Mouse (Mus musculus): Measurements from ENCODE around the gene Glcci1. TPM values are rescaled to one million over a fixed set of nuclear protein-coding genes. Genes with fewer than 3 reads are reported as not detected.

Gene Glcci1
- total and polyA plus RNA-seq, 3 experiments: 1.8 to 31.1 (median 7.9) TPM

DNA sequence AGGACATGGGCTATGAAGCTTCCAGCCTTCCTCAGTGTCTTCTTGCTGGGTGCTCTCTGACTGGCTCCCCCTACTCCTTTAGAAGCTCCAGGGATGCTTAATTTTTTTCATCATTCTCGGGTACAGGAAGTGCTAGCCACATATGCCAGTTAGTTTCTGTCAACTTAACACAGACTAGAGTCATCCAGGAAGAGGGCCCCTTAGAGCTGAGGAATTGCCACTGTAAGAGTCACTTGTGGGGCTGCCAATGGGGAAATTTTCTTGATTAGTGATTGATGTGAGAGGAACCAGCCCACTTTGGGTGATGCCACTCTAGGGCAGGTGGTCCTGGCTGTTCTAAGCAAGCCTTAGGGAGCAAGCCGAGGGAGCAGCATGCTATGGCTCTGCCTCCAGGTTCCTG, 130.1 kb downstream of the Glcci1 start:
- H3K27ac ChIP-seq (ENCODE audit: control insufficient read depth, low read depth, low read length): no peak overlapping the region
- no peaks in the 10 kb centered on the region for H3K27me3 ChIP-seq (ENCODE audit: control insufficient read depth in 1 of 2, insufficient read depth in 2 of 2, low read length in 2 of 2)
- no peak for DNase-seq (ENCODE audit: low read depth, low spot score)
- no peak overlapping the region for H3K4me3 ChIP-seq (ENCODE audit: control insufficient read depth in 1 of 2, insufficient read depth in 1 of 2, low read depth in 2 of 2, low read length in 2 of 2)
- peaks cover 0 to 14% of the 10 kb centered on the region in 2 experiments; a peak in 3 of 4 replicates for H3K4me1 ChIP-seq (ENCODE audit: control insufficient read depth in 1 of 2, insufficient read depth in 2 of 2, low read length in 2 of 2)
- H3K9ac ChIP-seq (ENCODE audit: control insufficient read depth, low read depth, low read length, poor library complexity, severe bottlenecking): no peak overlapping the region
- no peaks in the 10 kb centered on the region for H3K9me3 ChIP-seq (replicated peaks; ENCODE audit: insufficient read depth, low read length)
- no peak for TF ChIP-seq TBP (IDR thresholded peaks at IDR 0.05; ENCODE audit: low read depth, low read length)
- TF ChIP-seq NELFE (IDR thresholded peaks at IDR 0.05; ENCODE audit: low read depth, low read length): no peak
- H3K79me2 ChIP-seq (ENCODE audit: control insufficient read depth, insufficient read depth, low read length, poor library complexity): no peaks in the 10 kb centered on the region
- H3K36me3 ChIP-seq (ENCODE audit: control insufficient read depth in 1 of 2, insufficient read depth in 2 of 2, low read length in 2 of 2): peaks cover 0 to 12% of the 10 kb centered on the region in 2 experiments; a peak in 2 of 4 replicates

DNA sequence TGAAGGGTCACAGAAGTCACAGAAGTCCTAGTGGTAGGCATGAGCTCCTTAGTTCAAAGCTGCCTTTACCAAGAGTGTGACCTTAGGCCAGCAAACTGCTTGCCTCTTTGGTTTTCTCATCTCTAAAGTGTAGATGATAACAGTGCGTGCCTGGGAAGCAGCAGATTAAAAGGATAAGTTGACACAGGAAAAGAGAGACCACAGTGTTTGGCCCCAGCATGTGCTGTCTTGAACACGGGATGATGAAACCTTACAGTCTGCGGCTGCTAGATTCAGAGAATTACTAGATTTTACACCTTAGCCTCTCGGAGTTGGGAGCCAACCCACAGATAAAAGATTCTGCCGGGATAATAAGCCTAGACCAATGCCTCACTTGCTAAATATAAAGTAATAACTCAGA, 131.5 kb downstream of the Glcci1 start:
- H3K36me3 ChIP-seq (ENCODE audit: control insufficient read depth in 1 of 2, insufficient read depth in 2 of 2, low read length in 2 of 2): peaks cover 0 to 12% of the 10 kb centered on the region in 2 experiments; a peak in 2 of 4 replicates
- no peaks in the 10 kb centered on the region for H3K79me2 ChIP-seq (ENCODE audit: control insufficient read depth, insufficient read depth, low read length, poor library complexity)
- DNase-seq (ENCODE audit: low read depth, low spot score): peak; percentile 37
- no peak for TF ChIP-seq CTCF (IDR thresholded peaks at IDR 0.05 in 2 of 3, conservative IDR thresholded peaks at IDR 0.05 in 1 of 3; ENCODE audit: control insufficient read depth in 1 of 3, insufficient read depth in 1 of 3, low read depth in 2 of 3, low read length in 3 of 3, poor library complexity in 1 of 3, severe bottlenecking in 1 of 3)
- no peak for TF ChIP-seq MYC (IDR thresholded peaks at IDR 0.05; ENCODE audit: low read depth, low read length)
- peak in 1 of 2 experiments; percentile 54; a peak in 1 of 4 replicates for TF ChIP-seq EP300 (IDR thresholded peaks at IDR 0.05; ENCODE audit: low read depth in 1 of 2, low read length in 2 of 2)
- no peak for TF ChIP-seq RAD21 (IDR thresholded peaks at IDR 0.05; ENCODE audit: low read depth, low read length)
- TF ChIP-seq USF2 (IDR thresholded peaks at IDR 0.05; ENCODE audit: borderline replicate concordance in 1 of 2, insufficient read depth in 1 of 2, low read depth in 1 of 2, low read length in 2 of 2): no peak
- no peak for TF ChIP-seq HCFC1 (IDR thresholded peaks at IDR 0.05; ENCODE audit: low read depth, low read length)
- 0 out of 2 replicates have a peak, but pooled peaks have one; percentile 17 for TF ChIP-seq RCOR1 (IDR thresholded peaks at IDR 0.05; ENCODE audit: low read depth, low read length)
- TF ChIP-seq ETS1 (IDR thresholded peaks at IDR 0.05; ENCODE audit: low read depth, low read length): 0 out of 2 replicates have a peak, but pooled peaks have one; percentile 12
- TF ChIP-seq NELFE (IDR thresholded peaks at IDR 0.05; ENCODE audit: low read depth, low read length): no peak
- no peak for TF ChIP-seq MEF2A (IDR thresholded peaks at IDR 0.05; ENCODE audit: extremely low read depth, insufficient replicate concordance, low read depth, low read length, poor library complexity, severe bottlenecking)
- H3K9ac ChIP-seq (ENCODE audit: control insufficient read depth, low read depth, low read length, poor library complexity, severe bottlenecking): no peak overlapping the region
- H3K27ac ChIP-seq (ENCODE audit: control insufficient read depth, low read depth, low read length): peak overlapping the region; percentile 3; the same call in 1 of the 2 replicates
- no peaks in the 10 kb centered on the region for H3K9me3 ChIP-seq (replicated peaks; ENCODE audit: insufficient read depth, low read length)
- no peaks in the 10 kb centered on the region for H3K27me3 ChIP-seq (ENCODE audit: control insufficient read depth in 1 of 2, insufficient read depth in 2 of 2, low read length in 2 of 2)
- peaks cover 0 to 14% of the 10 kb centered on the region in 2 experiments; a peak in 3 of 4 replicates for H3K4me1 ChIP-seq (ENCODE audit: control insufficient read depth in 1 of 2, insufficient read depth in 2 of 2, low read length in 2 of 2)
- H3K4me3 ChIP-seq (ENCODE audit: control insufficient read depth in 1 of 2, insufficient read depth in 1 of 2, low read depth in 2 of 2, low read length in 2 of 2): no peak overlapping the region

DNA sequence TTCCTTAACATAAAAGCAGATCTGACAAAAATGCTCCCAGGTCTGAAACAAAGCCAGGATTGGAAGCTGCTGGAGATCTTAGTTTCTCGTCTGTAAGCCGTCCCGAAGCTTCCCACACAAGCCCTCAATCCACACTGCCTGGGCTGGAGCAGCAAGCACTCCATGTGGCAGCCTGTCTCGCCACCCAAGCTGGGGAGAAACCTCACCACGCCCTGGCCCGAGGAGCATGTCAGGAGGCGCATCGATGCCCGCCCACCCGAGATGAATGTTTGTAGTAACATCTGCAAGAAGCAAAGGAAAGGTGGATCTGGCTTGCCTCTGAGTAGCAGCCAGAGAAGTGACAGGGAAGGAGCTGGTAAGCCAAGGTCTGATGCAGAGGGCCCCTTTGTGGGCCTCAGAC, 135.3 kb downstream of the Glcci1 start:
- Histone ChIP-seq H3K4me1 (ENCODE audit: control insufficient read depth in 1 of 2, insufficient read depth in 2 of 2, low read length in 2 of 2) (peaks cover 4 to 42% of the 10 kb centered on the region in 2 experiments), H3K27ac (ENCODE audit: control insufficient read depth, low read depth, low read length) (no peak overlapping the region)
- no peak for DNase-seq (ENCODE audit: low read depth, low spot score)

More for the DNA sequence above, 135.3 kb downstream of the Glcci1 start:
- no peaks in the 10 kb centered on the region for H3K79me2 ChIP-seq (ENCODE audit: control insufficient read depth, insufficient read depth, low read length, poor library complexity)
- no peak overlapping the region for H3K9ac ChIP-seq (ENCODE audit: control insufficient read depth, low read depth, low read length, poor library complexity, severe bottlenecking)
- no peaks in the 10 kb centered on the region for H3K27me3 ChIP-seq (ENCODE audit: control insufficient read depth in 1 of 2, insufficient read depth in 2 of 2, low read length in 2 of 2)
- TF ChIP-seq CHD2 (IDR thresholded peaks at IDR 0.05; ENCODE audit: low read length): no peak
- no peak for TF ChIP-seq GATA1 (IDR thresholded peaks at IDR 0.05; ENCODE audit: low read depth, low read length)
- TF ChIP-seq SMC3 (IDR thresholded peaks at IDR 0.05; ENCODE audit: low read depth, low read length): no peak
- TF ChIP-seq TCF12 (IDR thresholded peaks at IDR 0.05; ENCODE audit: low read depth, low read length): no peak
- no peak for TF ChIP-seq SIN3A (IDR thresholded peaks at IDR 0.05; ENCODE audit: low read length)
- H3K36me3 ChIP-seq (ENCODE audit: control insufficient read depth in 1 of 2, insufficient read depth in 2 of 2, low read length in 2 of 2): peaks cover 0 to 36% of the 10 kb centered on the region in 2 experiments; a peak in 2 of 4 replicates
- no peaks in the 10 kb centered on the region for H3K9me3 ChIP-seq (replicated peaks; ENCODE audit: insufficient read depth, low read length)
- no peak overlapping the region for H3K4me3 ChIP-seq (ENCODE audit: control insufficient read depth in 1 of 2, insufficient read depth in 1 of 2, low read depth in 2 of 2, low read length in 2 of 2)

All from MEL (cell line).